Mouse (Mus musculus) heart, embryonic 16.5 days (tissue): ENCODE data around the gene Otub1. TPM values are rescaled to one million over a fixed set of nuclear protein-coding genes. Genes with fewer than 3 reads are reported as not detected.

Experiments used
- ATAC-seq: fragments of 200-750 bp; cut with Nextera tagmentation; replicated peaks from 2 replicates; pipeline ENCODE4 v1.8.0; 2017; ENCODE audit warnings: moderate number of reproducible peaks; ENCODE audit not compliant: insufficient read depth, low FRiP score; ENCODE audit errors: extremely low read depth
- H3K27ac ChIP-seq: fragments of 300-500 bp; sonication (generic); 2 replicates; pipeline ENCODE4 v1.5.1; 2014; ENCODE audit warnings: mild to moderate bottlenecking, low read length, control low read depth, moderate library complexity
- H3K27me3 ChIP-seq: fragments of 300-500 bp; sonication (generic); 2 replicates; pipeline ENCODE4 v1.6.1; 2014; ENCODE audit warnings: low read length, mixed read lengths; ENCODE audit not compliant: control insufficient read depth, insufficient read depth
- H3K36me3 ChIP-seq: fragments of 300-500 bp; sonication (generic); 2 replicates; pipeline ENCODE4 v1.6.1; 2014; ENCODE audit not compliant: control insufficient read depth, insufficient read depth
- H3K4me1 ChIP-seq: fragments of 300-500 bp; sonication (generic); 2 replicates; pipeline ENCODE4 v1.6.1; 2014; ENCODE audit warnings: low read length, mixed read lengths; ENCODE audit not compliant: control insufficient read depth, insufficient read depth
- H3K4me2 ChIP-seq: fragments of 300-500 bp; sonication (generic); 2 replicates; pipeline ENCODE4 v1.6.1; 2014; ENCODE audit warnings: low read depth, mild to moderate bottlenecking, control low read depth, low read length
- H3K4me3 ChIP-seq: fragments of 300-500 bp; sonication (generic); 2 replicates; pipeline ENCODE4 v1.5.1; 2014; ENCODE audit warnings: mild to moderate bottlenecking, control low read depth, low read length
- H3K9ac ChIP-seq: fragments of 300-500 bp; sonication (generic); 2 replicates; pipeline ENCODE4 v1.6.1; 2014; ENCODE audit warnings: low read length, control low read depth
- H3K9me3 ChIP-seq: fragments of 300-500 bp; sonication (generic); replicated peaks from 2 replicates; pipeline ENCODE4 v1.6.1; 2016; ENCODE audit warnings: low read length; ENCODE audit not compliant: control insufficient read depth
- WGBS: fragments of 180-500 bp; shearing (Covaris S2); extraction: QIAGEN DNeasy Blood & Tissue Kit; methylation state at CpG from one replicate; pipeline ENCODE4 v1.1.7; 2014; 5-methylcytosine and 5-hydroxymethylcytosine counted together
- polyA plus RNA-seq: library from polyadenylated mRNA; unstranded; fragments of >200 nt; fragmentation: Nextera tagmentation; extraction: Ambion mirVana; gene quantifications from 2 replicates; pipeline ENCODE4 v1.2.1, GENCODE M21; 2015

Gene Otub1
- polyA plus RNA-seq, 1 experiment from 2014 or later: 140 TPM

- Histone ChIP-seq H3K27me3 (no peaks in the 10 kb centered on the region), H3K4me1 (peaks cover 30% of the 10 kb centered on the region), H3K9me3 (no peaks in the 10 kb centered on the region), H3K4me2 (peak overlapping the region; percentile 77), H3K9ac (no peak overlapping the region), H3K27ac (no peak overlapping the region), H3K4me3 (peak overlapping the region; percentile 15), H3K36me3 (peaks cover 21% of the 10 kb centered on the region)
- ATAC-seq: no peak
- 59% methylated on average over 5 of the region's 5 CpGs for WGBS
Measured at GRCm38 (mm10) chr19:7214484-7214883, 8.4 kb upstream of the Otub1 start.

GRCm38 (mm10) chr19:7213010-7213409 lies 6.9 kb upstream of the Otub1 start:
- ATAC-seq: no peak
- Histone ChIP-seq H3K27ac (no peak overlapping the region), H3K9ac (no peak overlapping the region), H3K4me3 (no peak overlapping the region), H3K9me3 (no peaks in the 10 kb centered on the region), H3K4me1 (peaks cover 30% of the 10 kb centered on the region), H3K27me3 (no peaks in the 10 kb centered on the region), H3K4me2 (no peak overlapping the region), H3K36me3 (peaks cover 21% of the 10 kb centered on the region)
- 86% methylated on average over 3 of the region's 3 CpGs for WGBS

- no peak for ATAC-seq
- no peak overlapping the region for H3K9ac ChIP-seq
- H3K36me3 ChIP-seq: peaks cover 21% of the 10 kb centered on the region
- H3K27me3 ChIP-seq: no peaks in the 10 kb centered on the region
- H3K4me3 ChIP-seq: no peak overlapping the region
- peaks cover 27% of the 10 kb centered on the region for H3K4me1 ChIP-seq
- 69% methylated on average over 1 of the region's 1 CpGs for WGBS
- H3K9me3 ChIP-seq: no peaks in the 10 kb centered on the region
- no peak overlapping the region for H3K27ac ChIP-seq
- H3K4me2 ChIP-seq: no peak overlapping the region
Measured at GRCm38 (mm10) chr19:7212216-7212615, 6.1 kb upstream of the Otub1 start.

DNA sequence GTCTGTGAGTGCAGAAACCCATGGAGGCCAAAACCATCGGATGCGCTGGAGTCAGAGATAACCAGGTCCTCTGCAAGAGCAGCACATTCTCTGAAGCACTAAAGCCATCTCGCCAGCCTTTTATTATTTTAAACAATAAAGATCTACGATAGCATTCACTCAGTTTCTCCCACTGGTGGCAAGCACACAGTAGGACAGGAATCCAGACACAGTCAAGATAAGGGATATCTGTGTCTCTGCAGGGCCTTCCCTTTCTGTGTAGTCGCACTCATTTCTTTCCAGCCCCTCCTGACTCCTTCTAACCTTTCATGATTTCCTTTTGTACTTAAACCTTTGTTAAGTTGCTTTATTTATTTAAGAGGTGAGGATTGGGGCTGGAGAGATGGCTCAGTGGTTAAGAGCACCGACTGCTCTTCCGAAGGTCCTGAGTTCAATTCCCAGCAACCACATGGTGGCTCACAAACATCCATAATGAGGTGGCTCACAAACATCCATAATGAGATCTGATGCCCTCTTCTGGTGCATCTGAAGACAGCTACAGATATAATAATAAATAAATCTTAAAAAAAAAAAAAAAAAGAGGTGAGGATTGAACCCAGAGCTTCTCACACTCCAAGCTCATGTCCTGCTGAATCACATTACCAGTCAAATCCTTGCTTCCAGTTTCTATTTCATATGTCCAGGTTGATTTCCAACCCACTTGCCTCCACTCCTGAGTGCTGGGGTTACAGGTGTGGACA lies 4.0 kb upstream of the Otub1 start:
- Histone ChIP-seq H3K27me3 (no peaks in the 10 kb centered on the region), H3K4me3 (no peak overlapping the region), H3K27ac (no peak overlapping the region), H3K4me1 (peaks cover 21% of the 10 kb centered on the region), H3K4me2 (no peak overlapping the region), H3K36me3 (peaks cover 21% of the 10 kb centered on the region), H3K9ac (no peak overlapping the region), H3K9me3 (no peaks in the 10 kb centered on the region)
- ATAC-seq: no peak
- WGBS: 85% methylated on average over 7 of the region's 7 CpGs

DNA sequence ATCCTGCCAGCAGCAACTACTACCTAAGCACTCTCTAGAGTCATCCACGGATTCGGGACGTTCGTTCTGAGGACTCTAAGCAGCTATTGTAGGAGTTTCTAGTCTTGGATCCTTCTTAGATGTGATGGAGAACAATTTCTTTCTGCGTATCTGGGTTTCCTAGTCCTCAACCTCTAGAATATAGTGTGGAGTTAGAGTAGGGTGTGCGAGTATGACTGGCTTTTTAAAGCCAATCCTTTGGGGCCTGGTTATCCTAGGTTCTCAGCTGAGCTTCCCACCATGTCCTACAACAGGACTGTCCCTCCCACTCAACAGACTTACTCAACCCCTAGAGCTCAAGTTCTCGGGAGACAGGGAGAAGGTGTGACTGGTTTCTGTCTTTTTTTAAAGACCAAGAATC lies 790 bp downstream of the Otub1 start:
- Histone ChIP-seq H3K36me3 (peaks cover 24% of the 10 kb centered on the region), H3K4me1 (peaks cover 24% of the 10 kb centered on the region), H3K27me3 (no peaks in the 10 kb centered on the region), H3K4me3 (peak overlapping the region; percentile 95), H3K9ac (peak overlapping the region; percentile 92), H3K27ac (peak overlapping the region; percentile 99), H3K9me3 (no peaks in the 10 kb centered on the region), H3K4me2 (peak overlapping the region; percentile 60)
- ATAC-seq: no peak
- WGBS: 18% methylated on average over 7 of the region's 7 CpGs

GRCm38 (mm10) chr19:7204898-7205297 lies 1.2 kb downstream of the Otub1 start:
- no peak for ATAC-seq
- Histone ChIP-seq H3K36me3 (peaks cover 28% of the 10 kb centered on the region), H3K9ac (peak overlapping the region; percentile 92), H3K4me1 (peaks cover 24% of the 10 kb centered on the region), H3K4me3 (peak overlapping the region; percentile 95), H3K4me2 (peak overlapping the region; percentile 60), H3K27ac (peak overlapping the region; percentile 99), H3K9me3 (no peaks in the 10 kb centered on the region), H3K27me3 (no peaks in the 10 kb centered on the region)
- WGBS: 37% methylated on average over 2 of the region's 2 CpGs

- ATAC-seq: no peak
- Histone ChIP-seq H3K4me3 (no peak overlapping the region), H3K27me3 (no peaks in the 10 kb centered on the region), H3K36me3 (peaks cover 52% of the 10 kb centered on the region), H3K4me2 (no peak overlapping the region), H3K27ac (no peak overlapping the region), H3K9ac (no peak overlapping the region), H3K4me1 (peaks cover 33% of the 10 kb centered on the region), H3K9me3 (no peaks in the 10 kb centered on the region)
- 52% methylated on average over 1 of the region's 1 CpGs for WGBS
Measured at GRCm38 (mm10) chr19:7200427-7200826, 5.7 kb downstream of the Otub1 start.

GRCm38 (mm10) chr19:7199089-7199488 lies 7.0 kb downstream of the Otub1 start:
- WGBS: 90% methylated on average over 13 of the region's 13 CpGs
- Histone ChIP-seq H3K4me1 (peaks cover 23% of the 10 kb centered on the region), H3K4me2 (no peak overlapping the region), H3K9me3 (no peaks in the 10 kb centered on the region), H3K4me3 (no peak overlapping the region), H3K9ac (no peak overlapping the region), H3K27ac (no peak overlapping the region), H3K36me3 (peaks cover 52% of the 10 kb centered on the region), H3K27me3 (no peaks in the 10 kb centered on the region)
- ATAC-seq: no peak

DNA sequence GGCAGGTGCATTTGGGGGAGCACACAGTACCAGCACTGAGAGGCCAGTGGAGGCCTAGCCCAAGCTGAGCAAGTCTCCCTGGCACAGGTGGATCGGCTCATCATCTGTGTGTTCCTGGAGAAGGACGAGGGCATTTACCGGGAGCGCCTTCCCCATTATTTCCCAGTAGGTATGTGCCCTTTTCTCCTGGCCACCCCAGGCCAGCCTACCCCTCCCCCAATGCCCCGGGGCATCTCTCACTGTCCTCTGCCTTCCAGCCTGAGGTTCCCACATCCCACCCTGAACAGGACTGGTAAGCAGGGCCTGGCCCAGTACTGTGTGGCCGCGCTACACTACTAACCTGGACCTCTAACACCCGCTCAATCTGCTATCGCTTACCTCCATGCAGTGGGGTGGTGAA lies 8.7 kb downstream of the Otub1 start:
- no peaks in the 10 kb centered on the region for H3K27me3 ChIP-seq
- no peak overlapping the region for H3K9ac ChIP-seq
- 85% methylated on average over 9 of the region's 9 CpGs for WGBS
- ATAC-seq: no peak
- H3K27ac ChIP-seq: no peak overlapping the region
- H3K4me1 ChIP-seq: peaks cover 20% of the 10 kb centered on the region
- H3K4me3 ChIP-seq: no peak overlapping the region
- no peaks in the 10 kb centered on the region for H3K9me3 ChIP-seq
- no peak overlapping the region for H3K4me2 ChIP-seq
- peaks cover 36% of the 10 kb centered on the region for H3K36me3 ChIP-seq
